Mouse (Mus musculus): ENCODE results near the gene Pebp1. TPM values are rescaled to one million over a fixed set of nuclear protein-coding genes. Genes with fewer than 3 reads are reported as not detected.

The Pebp1 gene
- total RNA-seq, 2 experiments from 2014 or later = 11.6 to 46.9 TPM

DNA sequence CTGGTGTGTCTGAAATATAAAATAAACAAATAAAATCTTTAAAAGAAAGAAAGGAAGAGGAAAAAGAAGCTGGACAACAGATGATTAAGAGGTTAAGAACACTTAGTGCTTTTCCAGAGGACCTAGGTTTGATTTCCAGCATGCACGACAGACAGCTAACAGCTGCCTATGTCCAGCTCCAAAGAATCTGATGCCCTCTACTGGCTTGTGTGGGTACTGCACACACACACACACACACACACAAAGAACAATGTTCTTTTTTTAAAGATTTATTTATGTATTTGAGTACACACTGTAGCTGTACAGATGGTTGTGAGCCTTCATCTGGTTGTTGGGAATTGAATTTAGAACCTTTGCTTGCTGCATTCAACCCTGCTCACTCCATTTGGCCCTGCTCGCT is 2.7 kb upstream of the Pebp1 start:
- ATAC-seq (replicated peaks; ENCODE audit: low FRiP score, poor library complexity, severe bottlenecking) = no peak

DNA sequence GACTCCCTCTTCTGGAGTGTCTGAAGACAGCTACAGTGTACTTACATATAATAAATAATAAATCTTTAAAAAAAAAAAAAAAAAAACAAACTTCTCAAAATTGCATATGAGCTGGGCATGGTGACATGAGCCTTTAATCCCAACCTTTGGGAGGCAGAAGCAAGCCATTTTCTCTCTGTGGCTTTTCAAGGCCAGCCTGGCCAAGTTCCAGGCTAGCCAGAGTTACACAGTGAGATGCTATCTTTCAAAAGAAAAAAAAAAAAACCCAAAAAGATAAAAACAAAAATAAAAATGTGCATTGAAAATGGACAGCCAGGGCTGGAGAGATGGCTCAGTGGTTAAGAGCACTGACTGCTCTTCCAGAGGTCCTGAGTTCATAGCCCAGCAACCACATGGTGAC is 2.2 kb upstream of the Pebp1 start:
- ATAC-seq (replicated peaks; ENCODE audit: low FRiP score, poor library complexity, severe bottlenecking) = no peak

DNA sequence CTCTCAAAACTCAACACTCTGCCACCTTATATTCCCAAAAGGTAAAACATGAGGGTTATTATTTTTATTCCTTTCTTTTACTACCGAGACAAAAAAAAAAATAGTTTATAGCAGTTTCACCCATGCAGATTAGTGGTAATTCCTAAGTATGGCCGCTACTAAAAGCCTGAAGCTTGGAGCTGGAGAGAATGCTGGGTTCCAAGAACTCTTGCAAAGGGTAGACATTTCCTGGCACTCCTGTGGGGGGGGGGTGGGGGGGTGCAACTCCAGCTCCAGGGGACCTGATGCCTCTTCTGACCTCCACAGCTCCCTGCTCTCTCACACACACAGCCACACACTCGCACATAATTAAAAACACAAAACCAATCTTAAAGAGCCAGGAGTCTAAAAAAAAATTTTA is 1.1 kb downstream of the Pebp1 start:
- ATAC-seq (replicated peaks; ENCODE audit: low FRiP score, poor library complexity, severe bottlenecking) = no peak

DNA sequence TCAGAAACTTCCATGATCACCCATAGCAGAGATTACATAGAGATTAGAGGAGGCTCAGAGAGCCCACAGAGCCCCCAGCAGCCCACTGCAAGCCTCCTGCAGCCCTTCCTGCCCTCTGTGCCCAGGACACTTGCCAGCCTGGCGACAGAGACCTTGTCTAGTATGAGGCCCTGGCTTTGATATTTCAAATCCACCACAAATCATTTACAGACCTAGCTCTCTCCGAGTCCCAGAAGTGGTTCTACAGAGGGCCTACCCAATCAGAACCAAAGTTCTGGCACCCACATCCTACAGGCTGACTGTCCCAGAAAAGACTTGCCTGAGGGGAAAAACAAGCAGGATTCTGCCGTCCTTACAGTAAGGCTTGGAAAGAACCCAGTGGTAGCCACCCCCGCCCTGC is 2.2 kb downstream of the Pebp1 start:
- ATAC-seq (replicated peaks; ENCODE audit: low FRiP score, poor library complexity, severe bottlenecking) = no peak

DNA sequence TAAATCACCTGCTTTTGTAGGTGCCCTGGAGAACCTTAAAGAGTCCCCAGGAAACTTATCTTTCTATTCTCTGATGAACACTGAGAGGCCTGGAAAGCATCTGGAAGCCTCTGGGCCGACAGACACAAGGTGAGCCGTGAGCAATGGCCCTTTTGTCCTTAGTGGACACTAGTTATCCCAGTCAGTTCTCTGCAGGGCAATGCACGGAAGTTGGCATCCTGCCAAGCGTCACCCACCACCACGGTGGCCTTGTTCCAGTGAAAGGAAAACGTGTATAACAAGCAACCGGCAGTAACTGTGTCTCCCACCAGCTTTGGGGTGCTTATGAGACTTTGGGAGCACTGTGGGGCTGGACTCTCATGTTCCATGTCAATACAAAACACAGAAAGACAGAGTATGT is 2.7 kb downstream of the Pebp1 start:
- no peak for ATAC-seq (replicated peaks; ENCODE audit: low FRiP score, poor library complexity, severe bottlenecking)

DNA sequence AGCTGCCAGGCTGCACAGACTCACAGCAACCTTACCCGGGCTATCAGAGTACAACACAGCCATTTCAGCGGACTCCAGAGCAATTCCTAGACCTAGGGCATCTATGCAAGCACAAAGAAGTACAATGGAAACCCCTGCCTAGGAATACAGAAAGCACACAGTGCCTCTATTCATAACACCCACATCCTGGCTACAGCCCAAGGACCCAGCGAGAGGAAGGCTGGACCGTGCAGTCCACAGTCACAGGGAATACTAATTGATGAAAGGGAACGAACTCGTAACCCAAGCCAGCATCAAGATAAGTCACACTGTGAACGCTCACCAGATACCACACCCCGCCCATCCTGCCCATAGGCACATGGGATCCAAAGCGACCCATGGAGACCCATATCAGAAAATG is 3.4 kb downstream of the Pebp1 start:
- ATAC-seq (replicated peaks; ENCODE audit: low FRiP score, poor library complexity, severe bottlenecking) = no peak

DNA sequence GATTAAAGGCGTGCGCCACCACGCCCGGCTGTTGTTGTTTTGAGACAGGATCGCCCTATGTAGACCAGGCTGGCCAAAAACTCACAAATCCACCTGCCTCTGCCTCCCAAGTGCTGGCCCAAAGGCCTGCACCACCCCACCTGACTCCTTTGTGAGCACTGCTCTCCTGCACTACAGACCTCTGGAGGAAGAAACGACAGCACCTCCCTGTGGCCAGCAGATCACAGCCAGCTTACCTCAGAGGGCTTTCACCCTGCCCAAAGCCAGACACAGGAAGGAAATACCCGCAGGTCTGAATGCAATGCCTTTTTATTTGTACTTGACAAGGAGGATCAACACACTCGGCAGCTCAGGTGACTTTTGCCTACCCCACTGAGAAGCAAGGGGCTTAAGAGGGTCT is 5.1 kb downstream of the Pebp1 start:
- no peak for ATAC-seq (replicated peaks; ENCODE audit: low FRiP score, poor library complexity, severe bottlenecking)

DNA sequence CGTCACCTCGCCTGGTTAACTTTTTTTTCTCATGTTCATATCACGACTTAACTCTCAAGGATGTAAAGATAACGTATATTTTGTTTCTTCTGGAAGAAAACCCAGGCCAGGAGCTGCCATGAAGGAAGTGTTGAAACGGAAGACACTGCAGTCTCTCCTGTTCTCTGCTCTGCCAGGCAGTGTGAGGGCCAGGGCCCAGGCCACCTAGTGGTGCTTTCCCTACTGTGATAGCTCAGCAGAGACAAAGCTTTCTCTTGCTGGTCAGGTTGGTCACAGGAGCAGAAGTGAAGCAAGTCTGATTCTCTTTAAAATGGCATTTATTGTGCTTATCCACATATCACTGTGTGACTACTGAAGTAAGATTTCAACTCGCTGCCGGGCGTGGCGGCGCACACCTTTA is 5.9 kb downstream of the Pebp1 start:
- ATAC-seq (replicated peaks; ENCODE audit: low FRiP score, poor library complexity, severe bottlenecking) = no peak

DNA sequence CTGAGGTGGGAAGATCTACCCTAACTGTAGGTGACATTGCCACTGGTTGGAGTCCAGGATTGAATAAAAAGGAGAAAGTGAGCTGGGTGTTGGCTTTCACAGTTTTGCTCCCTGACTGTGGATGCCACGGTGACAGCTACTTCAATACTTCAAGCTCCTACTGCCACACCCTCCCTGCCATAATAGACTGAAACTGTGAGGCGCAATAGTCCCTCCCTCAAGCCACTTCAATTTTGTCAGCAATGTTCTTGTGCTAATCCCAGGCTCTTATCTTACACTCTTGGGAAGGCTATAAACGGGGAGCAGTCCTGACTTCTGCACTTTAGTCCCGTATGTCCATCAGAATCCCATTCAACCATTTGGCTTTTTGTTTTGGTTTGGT is 7.8 kb downstream of the Pebp1 start:
- no peak for ATAC-seq (replicated peaks; ENCODE audit: low FRiP score, poor library complexity, severe bottlenecking)

DNA sequence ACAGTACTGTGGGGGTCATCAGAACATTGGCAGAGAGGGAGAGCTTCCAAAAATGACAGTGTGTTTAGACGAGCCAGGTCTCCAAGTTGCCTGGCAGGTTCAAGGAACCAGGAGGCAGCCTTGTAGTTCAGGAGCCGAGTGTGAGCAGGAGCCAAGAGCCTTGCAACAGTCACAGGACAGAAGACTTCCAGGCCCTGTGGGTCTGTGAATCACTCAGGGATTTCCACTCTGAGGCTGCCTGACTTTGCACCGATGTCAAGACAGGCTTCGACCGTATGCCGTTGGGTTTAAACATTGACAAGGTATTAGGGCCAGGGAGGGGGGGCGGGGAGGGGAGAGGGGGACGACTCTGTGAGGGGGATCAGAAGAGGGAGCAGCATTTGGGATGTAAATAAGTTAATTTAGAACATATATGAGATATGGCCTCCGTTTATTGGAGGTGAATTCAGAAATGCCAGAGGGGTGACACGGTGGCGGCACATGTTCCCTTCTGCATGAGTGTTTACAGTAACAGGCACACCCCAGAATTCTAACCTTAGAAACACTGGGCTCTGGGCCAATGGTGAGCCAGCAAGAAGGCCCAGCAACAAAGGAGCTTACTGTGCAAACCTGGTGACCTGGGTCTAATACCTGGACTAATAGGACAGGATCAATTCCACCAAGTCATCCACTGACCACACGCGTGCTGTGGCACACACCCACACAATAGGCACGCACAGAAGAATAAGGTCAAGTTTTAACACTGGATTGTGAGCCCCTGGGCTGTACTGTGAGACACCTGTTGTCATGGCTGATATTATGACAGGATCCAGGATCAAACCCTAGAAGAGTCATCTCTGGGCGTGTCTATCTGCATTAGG is 8.4 kb downstream of the Pebp1 start:
- no peak for ATAC-seq (replicated peaks; ENCODE audit: low FRiP score, poor library complexity, severe bottlenecking)

DNA sequence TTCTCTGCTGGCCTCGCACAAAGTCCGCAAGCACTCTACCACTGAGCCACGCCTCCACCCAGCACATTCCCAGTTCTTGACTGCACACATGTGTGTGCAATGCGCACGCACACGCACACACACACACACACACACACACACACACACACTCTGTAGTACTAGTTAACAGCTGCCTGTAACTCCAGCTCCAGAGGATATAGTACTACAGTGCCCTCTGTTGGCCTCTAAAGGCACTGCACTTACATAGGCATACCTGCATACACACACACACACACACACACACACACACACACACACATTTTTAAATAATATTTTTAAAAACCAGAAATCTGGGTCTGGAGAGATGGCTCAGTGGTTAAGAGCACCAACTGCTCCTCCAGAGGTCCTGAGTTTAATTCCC is 9.6 kb downstream of the Pebp1 start:
- ATAC-seq (replicated peaks; ENCODE audit: low FRiP score, poor library complexity, severe bottlenecking) = no peak

DNA sequence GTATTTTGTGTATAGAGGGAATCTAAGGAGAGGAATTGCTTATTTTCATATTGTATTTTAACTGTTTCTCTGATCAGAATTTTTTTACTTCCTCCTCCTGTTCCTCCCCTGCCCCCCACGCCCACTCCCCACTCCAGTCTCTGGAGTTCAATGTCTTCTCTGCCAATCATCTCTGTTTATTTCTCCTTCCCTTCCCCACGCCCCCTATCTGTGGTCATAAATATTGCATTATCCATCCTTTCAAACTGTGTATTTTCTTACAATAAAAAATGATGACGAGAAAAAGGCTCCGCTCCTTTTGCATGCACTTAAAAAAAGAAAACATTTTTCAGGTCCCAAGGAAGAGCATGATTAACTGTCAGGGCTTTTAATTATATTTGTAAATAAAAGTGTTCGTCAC is 12.6 kb downstream of the Pebp1 start:
- ATAC-seq (replicated peaks; ENCODE audit: low FRiP score, poor library complexity, severe bottlenecking) = no peak

DNA sequence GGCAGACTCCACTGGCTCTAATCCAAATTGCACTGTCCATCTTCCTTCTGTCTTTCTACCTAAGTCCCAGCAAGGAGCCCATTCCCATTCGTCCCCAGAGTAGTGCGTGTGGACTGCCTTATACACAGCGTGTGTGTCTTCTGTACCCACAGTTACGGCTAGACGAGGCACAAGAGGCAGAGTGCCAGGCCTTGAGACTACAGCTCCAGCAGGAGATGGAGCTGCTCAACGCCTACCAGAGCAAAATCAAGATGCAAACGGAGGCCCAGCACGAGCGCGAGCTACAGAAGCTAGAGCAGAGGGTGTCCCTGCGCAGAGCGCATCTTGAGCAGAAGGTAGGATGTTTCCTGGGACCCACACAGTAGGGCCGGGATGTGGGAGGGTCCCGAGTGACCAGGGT is 15.5 kb downstream of the Pebp1 start:
- ATAC-seq (replicated peaks; ENCODE audit: low FRiP score, poor library complexity, severe bottlenecking) = no peak

DNA sequence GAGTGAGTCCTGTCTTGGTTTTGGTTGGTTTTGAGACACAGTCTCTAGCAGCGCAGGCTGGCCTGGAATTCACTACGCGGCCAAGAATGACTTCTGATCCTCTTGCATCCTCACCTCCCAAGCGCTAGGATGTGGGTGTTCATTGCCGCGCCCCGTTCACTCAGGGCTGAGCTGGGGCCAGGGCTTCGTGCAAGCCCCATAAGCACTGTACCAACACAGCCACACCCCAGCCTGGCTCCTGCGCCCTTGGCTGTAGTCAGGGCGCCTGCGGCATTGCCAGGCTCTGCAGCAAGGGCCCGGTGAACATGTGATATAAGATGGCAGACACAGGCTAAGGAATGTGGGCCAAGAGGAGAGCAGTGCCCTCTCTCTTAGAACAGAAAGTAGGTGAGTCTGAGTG is 18.0 kb downstream of the Pebp1 start:
- no peak for ATAC-seq (replicated peaks; ENCODE audit: low FRiP score, poor library complexity, severe bottlenecking)

DNA sequence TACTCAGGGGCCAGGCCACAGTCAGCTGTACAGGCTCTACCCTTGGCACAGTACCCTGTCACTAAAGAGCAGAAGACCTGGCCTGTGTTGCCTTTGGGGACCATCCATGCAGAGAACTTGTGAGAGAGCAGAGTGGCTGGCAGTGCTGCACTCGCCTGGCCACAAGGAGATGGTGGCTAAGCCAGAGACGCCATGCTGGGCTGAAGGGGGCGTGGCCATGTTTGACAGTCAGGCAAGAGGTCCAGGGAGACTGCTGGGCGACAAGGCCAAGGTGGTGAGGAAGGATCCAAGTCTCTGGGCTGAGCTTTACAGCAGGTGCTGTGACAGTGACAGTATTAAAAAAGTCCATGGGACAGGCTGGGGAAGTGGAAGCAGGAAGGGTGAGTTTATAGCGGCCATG is 18.7 kb downstream of the Pebp1 start:
- ATAC-seq (replicated peaks; ENCODE audit: low FRiP score, poor library complexity, severe bottlenecking) = no peak

DNA sequence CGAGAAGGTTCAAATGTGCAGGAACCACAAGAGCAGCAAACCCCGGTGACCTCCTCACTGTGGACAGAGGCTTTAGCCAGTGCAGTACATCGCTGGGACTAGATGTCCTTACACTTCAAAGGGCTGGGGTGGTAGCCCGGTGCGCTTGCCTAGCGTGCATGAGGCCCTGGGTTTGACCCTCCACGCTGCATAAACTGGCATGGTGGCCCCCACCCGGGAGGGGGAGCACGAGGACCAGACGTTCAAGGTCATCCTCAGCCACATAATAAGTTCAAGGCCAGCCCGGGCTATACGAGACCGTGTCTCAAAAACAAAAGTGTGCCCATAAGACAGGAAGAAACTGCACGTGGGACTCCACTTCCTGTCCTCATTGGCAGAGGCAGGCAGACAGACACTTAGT is 19.5 kb downstream of the Pebp1 start:
- ATAC-seq (replicated peaks; ENCODE audit: low FRiP score, poor library complexity, severe bottlenecking) = no peak

DNA sequence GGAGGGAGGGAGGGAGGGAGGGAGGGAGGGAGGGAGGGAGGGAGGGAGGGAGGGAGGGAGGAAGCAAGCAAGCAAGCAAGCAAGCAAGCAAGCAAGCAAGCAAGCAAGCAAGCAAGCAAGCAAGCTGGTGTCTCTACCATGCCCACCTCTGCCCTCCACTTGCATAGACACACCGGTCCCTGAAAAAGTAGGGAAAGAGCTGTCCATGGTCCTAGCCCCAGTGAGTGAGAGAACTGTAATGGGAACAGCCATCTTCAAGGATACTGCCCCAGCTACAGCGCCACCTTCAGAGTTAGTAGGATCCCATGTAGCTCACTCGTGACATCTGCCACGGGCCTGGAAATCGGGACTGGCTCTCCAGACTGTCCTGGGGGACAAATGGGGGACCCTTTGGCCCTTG is 22.7 kb downstream of the Pebp1 start:
- ATAC-seq (replicated peaks; ENCODE audit: low FRiP score, poor library complexity, severe bottlenecking) = no peak

DNA sequence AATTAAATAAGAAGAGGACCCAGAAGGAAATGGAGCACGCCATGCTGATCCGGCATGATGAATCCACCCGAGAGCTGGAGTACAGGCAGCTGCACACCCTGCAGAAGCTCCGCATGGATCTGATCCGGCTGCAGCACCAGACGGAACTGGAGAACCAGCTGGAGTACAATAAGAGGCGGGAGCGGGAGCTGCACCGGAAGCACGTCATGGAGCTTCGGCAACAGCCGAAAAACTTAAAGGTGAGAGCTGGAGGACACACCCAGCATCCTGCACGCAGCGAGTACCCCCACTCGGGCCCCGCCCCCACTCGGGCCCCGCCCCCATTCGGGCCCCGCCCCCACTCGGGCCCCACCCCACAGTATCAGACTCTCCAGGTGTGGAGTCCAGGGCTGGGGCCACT is 23.9 kb downstream of the Pebp1 start:
- ATAC-seq (replicated peaks; ENCODE audit: low FRiP score, poor library complexity, severe bottlenecking) = no peak

DNA sequence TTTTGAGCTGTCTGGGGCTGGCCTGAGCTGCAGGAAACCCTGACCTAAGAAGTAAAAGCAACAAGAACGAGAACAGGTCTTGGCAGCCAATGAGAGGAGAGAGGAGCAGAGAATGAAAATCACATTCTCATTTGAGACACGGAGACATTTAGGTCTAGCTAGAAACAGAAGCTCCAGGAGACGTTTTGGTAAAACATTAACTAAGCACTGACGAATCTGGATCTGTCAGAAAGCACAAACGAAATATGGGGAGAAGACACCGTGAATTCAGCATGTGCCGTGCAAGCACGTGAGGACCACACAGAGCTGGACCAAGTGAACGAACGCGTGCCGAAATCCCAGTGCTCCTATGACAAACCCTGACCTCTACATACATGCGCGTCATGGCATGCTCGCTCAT is 29.1 kb downstream of the Pebp1 start:
- no peak for ATAC-seq (replicated peaks; ENCODE audit: low FRiP score, poor library complexity, severe bottlenecking)

DNA sequence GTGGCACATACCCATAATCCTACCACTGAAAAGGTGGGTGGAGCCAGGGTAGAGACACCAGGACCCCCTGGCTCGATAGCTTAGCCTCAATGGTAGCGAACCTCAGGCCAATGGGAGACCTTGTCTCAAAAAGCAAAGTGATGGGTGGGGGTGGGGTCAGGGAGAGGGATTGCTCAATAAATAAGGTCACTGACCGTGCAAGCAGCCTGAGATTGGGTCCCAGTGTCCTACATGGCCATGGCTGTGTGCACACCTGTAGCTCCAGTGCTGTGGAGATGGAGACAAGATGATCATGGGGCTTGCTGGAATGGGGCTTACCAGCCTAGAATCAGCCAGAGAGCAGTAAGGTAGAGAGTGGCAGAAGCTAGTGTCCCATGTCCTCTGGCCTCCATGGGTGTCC is 35.7 kb downstream of the Pebp1 start:
- ATAC-seq (replicated peaks; ENCODE audit: low FRiP score, poor library complexity, severe bottlenecking) = no peak

DNA sequence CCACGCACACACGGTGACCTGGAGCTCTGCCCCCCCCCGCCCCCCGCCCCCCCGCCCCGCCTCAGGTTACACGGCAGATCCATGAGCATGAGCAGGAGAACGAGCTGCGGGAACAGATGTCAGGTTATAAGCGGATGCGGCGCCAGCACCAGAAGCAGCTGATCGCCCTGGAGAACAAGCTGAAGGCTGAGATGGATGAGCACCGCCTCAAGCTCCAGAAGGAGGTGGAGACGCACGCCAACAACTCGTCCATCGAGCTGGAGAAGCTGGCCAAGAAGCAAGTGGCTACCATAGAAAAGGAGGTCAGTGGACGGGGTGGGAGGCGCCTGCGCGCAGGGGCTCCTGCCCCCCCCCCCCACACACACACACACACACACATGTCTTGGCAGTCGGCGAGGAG is 36.6 kb downstream of the Pebp1 start:
- ATAC-seq (replicated peaks; ENCODE audit: low FRiP score, poor library complexity, severe bottlenecking) = no peak

DNA sequence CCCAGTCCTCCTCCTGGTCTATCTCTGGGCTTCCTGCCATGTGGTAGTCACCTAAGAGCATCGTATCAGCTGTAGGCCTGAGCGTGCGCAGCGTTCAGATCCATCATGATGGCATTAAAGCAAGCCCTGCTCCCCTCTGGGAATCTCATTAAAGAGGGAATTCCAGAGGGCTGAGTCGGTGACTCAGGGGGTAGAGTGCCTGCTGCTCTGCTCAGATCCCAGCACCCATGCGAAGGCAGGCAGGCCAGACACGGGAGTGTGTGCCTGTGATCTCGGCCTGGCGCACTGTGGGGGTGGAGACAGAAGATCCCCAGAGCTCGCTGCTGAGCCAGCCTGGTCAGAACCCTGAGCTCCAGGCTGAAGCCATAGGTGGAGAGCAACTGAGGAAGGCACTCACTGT is 39.1 kb downstream of the Pebp1 start:
- no peak for ATAC-seq (replicated peaks; ENCODE audit: low FRiP score, poor library complexity, severe bottlenecking)

Measured in erythroid progenitor cell, adult 5-6 weeks (primary cell).